Mouse (Mus musculus): ENCODE measurements around the gene Srek1ip1.

DNA sequence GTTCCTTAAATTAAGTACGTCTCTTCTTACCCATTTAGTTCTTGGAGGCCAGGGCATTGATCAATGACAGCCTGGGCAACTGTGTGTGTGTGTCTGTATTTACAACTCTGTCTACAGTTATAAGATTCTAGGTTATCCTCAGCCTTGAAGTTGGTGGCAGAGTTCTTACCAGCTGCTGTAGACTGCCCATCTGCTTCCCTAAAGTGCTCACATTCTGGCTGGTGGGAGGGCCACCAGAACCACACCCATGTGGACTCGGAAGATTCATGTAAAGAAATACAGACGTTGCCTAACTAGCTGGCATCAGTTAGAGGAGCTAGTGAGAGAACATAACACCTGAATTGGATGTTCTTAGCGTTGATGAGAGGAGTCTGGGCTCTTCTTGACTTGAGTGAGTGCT is 49.7 kb downstream of the Srek1ip1 start:
- TF ChIP-seq POLR2A (IDR thresholded peaks at IDR 0.05; ENCODE audit: extremely low read depth, insufficient read depth, low read length) = no peak
- no peak for TF ChIP-seq CTCF (IDR thresholded peaks at IDR 0.05; ENCODE audit: low read depth, low read length)

Data from liver, adult 2 months (tissue).